Comparison of ENCODE assay signal across 8 mouse cellular contexts in the genomic region with DNA sequence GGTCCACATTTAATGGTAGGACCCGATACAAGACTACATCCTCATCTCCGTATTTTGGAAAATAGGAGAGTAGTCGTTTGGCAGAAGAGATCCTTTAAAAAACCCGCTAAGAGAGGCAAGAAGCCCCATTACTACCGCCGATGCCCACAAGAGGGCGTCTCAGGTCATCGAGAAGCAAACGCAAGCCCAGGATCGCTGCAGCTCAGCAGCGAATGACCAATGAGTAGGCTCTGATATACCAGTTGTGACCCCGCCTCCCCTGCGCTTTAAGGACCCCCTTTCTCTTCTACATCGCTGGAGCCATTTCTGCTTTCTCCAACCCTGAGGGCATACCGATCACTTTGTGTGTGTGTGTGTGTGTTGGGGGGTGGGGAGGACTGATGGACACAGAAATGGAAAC.
A peak's percentile ranks its signal among the peaks of the same experiment; 100 is the strongest.
DNase-seq lines count a peak whose midpoint lies in the region; ATAC-seq and TF ChIP-seq lines count a peak whose summit lies in the region.

No protein-coding gene starts in this region.

- ATAC-seq in forebrain, postnatal 0 days, result peak; percentile 96
- ATAC-seq in neutrophil, adult 5-6 weeks (ENCODE audit: extremely low read depth, insufficient number of reproducible peaks, low FRiP score, poor library complexity, severe bottlenecking), result peak; percentile 59

- H3K27me3 ChIP-seq in forebrain, postnatal 0 days (ENCODE audit: insufficient read depth, low read length), result no peaks in the 10 kb centered on the region; the same call in 1 of the 2 replicates

- in situ Hi-C loops in ES-E14 (cut with MboI; ENCODE audit: low sequenced_read_pairs in 2 of 2, unreplicated experiment in 2 of 2), result no loop called here

- H3K4me1 ChIP-seq in ES-E14 (ENCODE audit: control insufficient read depth in 2 of 2, insufficient read depth in 2 of 2, low read length in 2 of 2, poor library complexity in 1 of 2), result peaks cover 1 to 3% of the 10 kb centered on the region in 2 experiments; a peak in 1 of 4 replicates
- H3K4me1 ChIP-seq in forebrain, postnatal 0 days (ENCODE audit: insufficient read depth), result no peaks in the 10 kb centered on the region
- no peaks in the 10 kb centered on the region for H3K4me1 ChIP-seq in lung, adult 2 months (ENCODE audit: control insufficient read depth, insufficient read depth, low read length)

- TF ChIP-seq POLR2A in lung, adult 2 months (IDR thresholded peaks at IDR 0.05; ENCODE audit: borderline replicate concordance, extremely low read depth, low read depth, low read length), result no peak

- H3K27ac ChIP-seq in ES-E14 (ENCODE audit: insufficient read depth, low read depth, low read length, poor library complexity, severe bottlenecking), result no peak overlapping the region
- H3K27ac ChIP-seq in forebrain, postnatal 0 days (ENCODE audit: low read depth, low read length), result no peak overlapping the region; the same call in 1 of the 2 replicates
- H3K27ac ChIP-seq in layer of hippocampus, adult 2 months, result no peak overlapping the region

- peak overlapping the region; percentile 65 for H3K4me2 ChIP-seq in forebrain, postnatal 0 days (ENCODE audit: low read depth)

- H3K9ac ChIP-seq in ES-E14 (ENCODE audit: insufficient read depth, low read depth, low read length, poor library complexity, severe bottlenecking), result no peak overlapping the region
- H3K9ac ChIP-seq in forebrain, postnatal 0 days, result peak overlapping the region; percentile 39; the same call in 1 of the 2 replicates

- H3K9me3 ChIP-seq in ES-E14 (ENCODE audit: control insufficient read depth, insufficient read depth, low read depth, low read length), result no peaks in the 10 kb centered on the region
- H3K9me3 ChIP-seq in forebrain, postnatal 0 days (ENCODE audit: low read length), result no peaks in the 10 kb centered on the region

- H3K36me3 ChIP-seq in ES-E14 (ENCODE audit: control insufficient read depth, insufficient read depth, low read length, poor library complexity, severe bottlenecking), result no peaks in the 10 kb centered on the region
- H3K36me3 ChIP-seq in forebrain, postnatal 0 days (ENCODE audit: insufficient read depth), result no peaks in the 10 kb centered on the region

- peak; percentile 93 for TF ChIP-seq CTCF in forebrain, postnatal 0 days (IDR thresholded peaks at IDR 0.05; ENCODE audit: low read depth)
- peak; percentile 88 for TF ChIP-seq CTCF in layer of hippocampus, adult 2 months (conservative IDR thresholded peaks at IDR 0.05)
- TF ChIP-seq CTCF in lung, adult 2 months (IDR thresholded peaks at IDR 0.05; ENCODE audit: insufficient read depth, low read length), result peak; percentile 95

- H3K4me3 ChIP-seq in ES-E14 (ENCODE audit: insufficient read depth in 1 of 2, low read depth in 1 of 2, low read length in 2 of 2, poor library complexity in 1 of 2, severe bottlenecking in 1 of 2), result peak overlapping the region; percentile 20 to 41
- peak overlapping the region; percentile 37 for H3K4me3 ChIP-seq in forebrain, postnatal 0 days (ENCODE audit: low read depth, low read length)
- peak overlapping the region; percentile 45 for H3K4me3 ChIP-seq in layer of hippocampus, adult 2 months
- peak overlapping the region; percentile 61 for H3K4me3 ChIP-seq in lung, adult 2 months (replicated peaks; ENCODE audit: extremely low read depth, low read depth, low read length)

- peak; percentile 81 for DNase-seq in ES-E14 (ENCODE audit: low read depth, low spot score)
- peak; percentile 82 for DNase-seq in cerebellum, adult 11 months
- peak; percentile 95 for DNase-seq in forebrain, postnatal 0 days
- DNase-seq in heart, postnatal 4 days, result peak; percentile 95
- peak; percentile 87 to 94 for DNase-seq in layer of hippocampus, adult 2 months (ENCODE audit: low spot score in 2 of 2)
- peak; percentile 78 for DNase-seq in lung, adult 2 months
- peak; percentile 74 for DNase-seq in testis, postnatal 14 days (ENCODE audit: low spot score)

- WGBS in forebrain, postnatal 0 days, result 2% methylated on average over 15 of the region's 15 CpGs
- 1% methylated on average over 15 of the region's 15 CpGs for WGBS in lung, adult 2 months

TF ChIP-seq in ES-E14, 5 proteins besides CTCF, POLR2A, EP300 and RAD21:
- TF ChIP-seq HCFC1 (IDR thresholded peaks at IDR 0.05; ENCODE audit: borderline replicate concordance, insufficient read depth, low read length) (no peak), ZC3H11A (IDR thresholded peaks at IDR 0.05; ENCODE audit: borderline replicate concordance, low read depth, low read length) (peak; percentile 69; the same call in 1 of the 2 replicates)
